Mouse (Mus musculus) heart, postnatal 0 days (tissue): ENCODE data around the gene Zfp318. TPM values are rescaled to one million over a fixed set of nuclear protein-coding genes. Genes with fewer than 3 reads are reported as not detected.

Source experiments
- ATAC-seq: fragments of 200-750 bp; cut with Nextera tagmentation; 2 replicates; pipeline ENCODE4 v1.8.0; 2017; ENCODE audit warnings: low read depth, moderate number of reproducible peaks, moderate library complexity; ENCODE audit not compliant: insufficient read depth
- DNase-seq: peaks from one replicate; pipeline ENCODE4 v3.0.0-alpha.2; 2016; ENCODE audit warnings: low spot score
- H3K27ac ChIP-seq: fragments of 300-500 bp; sonication (generic); 2 replicates; pipeline ENCODE4 v1.5.1; 2014; ENCODE audit warnings: low read depth, mild to moderate bottlenecking
- H3K27me3 ChIP-seq: fragments of 300-500 bp; sonication (generic); 2 replicates; pipeline ENCODE4 v1.6.1; 2014; ENCODE audit warnings: low read length, mixed read lengths; ENCODE audit not compliant: control insufficient read depth, insufficient read depth
- H3K36me3 ChIP-seq: fragments of 300-500 bp; sonication (generic); replicated peaks from 2 replicates; pipeline ENCODE4 v1.6.1; 2014; ENCODE audit warnings: low read length, mixed read lengths; ENCODE audit not compliant: control insufficient read depth, insufficient read depth
- H3K4me1 ChIP-seq: fragments of 300-500 bp; sonication (generic); 2 replicates; pipeline ENCODE4 v1.6.1; 2014; ENCODE audit warnings: antibody characterized with exemption; ENCODE audit not compliant: control insufficient read depth, insufficient read depth
- H3K4me2 ChIP-seq: fragments of 300-500 bp; sonication (generic); 2 replicates; pipeline ENCODE4 v1.6.1; 2014; ENCODE audit warnings: low read depth, mild to moderate bottlenecking, low read length, moderate library complexity
- H3K4me3 ChIP-seq: fragments of 300-500 bp; sonication (generic); 2 replicates; pipeline ENCODE4 v1.5.1; 2014; ENCODE audit warnings: low read depth, low read length
- H3K9ac ChIP-seq: fragments of 300-500 bp; sonication (generic); replicated peaks from 2 replicates; pipeline ENCODE4 v1.6.1; 2014; ENCODE audit warnings: low read depth, low read length, mixed read lengths
- H3K9me3 ChIP-seq: fragments of 300-500 bp; sonication (generic); replicated peaks from 2 replicates; pipeline ENCODE4 v1.6.1; 2016; ENCODE audit warnings: low read length; ENCODE audit not compliant: control insufficient read depth
- CTCF ChIP-seq: IDR thresholded peaks from 2 replicates; pipeline ENCODE4 v1.5.1; 2016; ENCODE audit warnings: antibody characterized with exemption, control low read depth, low read depth
- EP300 ChIP-seq: IDR thresholded peaks from 2 replicates; pipeline ENCODE4 v1.6.1; 2016; ENCODE audit warnings: antibody characterized with exemption, low read depth
- WGBS: fragments of 180-500 bp; shearing (Covaris S2); extraction: QIAGEN DNeasy Blood & Tissue Kit; methylation state at CpG from one replicate; pipeline ENCODE4 v1.1.7; 2014; 5-methylcytosine and 5-hydroxymethylcytosine counted together
- polyA plus RNA-seq: library from polyadenylated mRNA; unstranded; fragments of >200 nt; fragmentation: Nextera tagmentation; extraction: Ambion mirVana; gene quantifications from 2 replicates; pipeline ENCODE4 v1.2.1, GENCODE M21; 2015
- total RNA-seq: library from RNA; depleted of rRNA; stranded (reverse); fragments of >200 nt; gene quantifications from 2 replicates; pipeline ENCODE4 v1.2.3, GENCODE M21; 2014; ENCODE audit warnings: low replicate concordance

Zfp318 gene
- total and polyA plus RNA-seq, 2 experiments from 2014 or later = 4.4 to 18.1 TPM

- DNase-seq = no peak
- 93% methylated on average over 16 of the region's 16 CpGs for WGBS
- H3K27me3 ChIP-seq = peaks cover 53% of the 10 kb centered on the region
- ATAC-seq = no peak
- H3K9me3 ChIP-seq = no peaks in the 10 kb centered on the region
- H3K4me2 ChIP-seq = no peak overlapping the region
- no peak for TF ChIP-seq EP300
- TF ChIP-seq CTCF = no peak
- no peaks in the 10 kb centered on the region for H3K36me3 ChIP-seq
- H3K4me3 ChIP-seq = no peak overlapping the region
- no peaks in the 10 kb centered on the region for H3K4me1 ChIP-seq
- no peak overlapping the region for H3K9ac ChIP-seq
- H3K27ac ChIP-seq = no peak overlapping the region
These were observed 62.7 kb downstream of the Zfp318 start for GRCm38 (mm10) chr17:46446264-46446663.

DNA sequence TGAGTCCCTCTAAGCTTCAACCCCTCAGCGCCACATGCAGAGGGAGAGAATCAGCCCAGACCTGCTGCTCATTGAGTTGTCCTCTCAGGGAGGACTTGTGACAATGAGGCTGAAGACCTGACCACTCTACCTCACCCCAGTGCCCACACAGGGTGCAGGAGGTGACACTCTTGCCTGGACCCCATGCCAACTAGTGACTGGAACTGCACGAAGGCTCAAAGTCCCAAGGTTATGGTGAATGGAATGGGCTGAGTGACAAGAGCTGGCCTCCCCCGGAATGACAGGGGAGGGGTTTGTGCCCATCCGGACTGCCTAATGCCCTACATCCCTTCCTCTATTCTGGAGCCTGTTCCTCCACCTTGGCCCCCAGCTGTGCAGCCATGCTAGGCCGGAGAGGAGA is 69.2 kb downstream of the Zfp318 start:
- Histone ChIP-seq H3K36me3 (no peaks in the 10 kb centered on the region), H3K4me2 (no peak overlapping the region), H3K4me3 (no peak overlapping the region), H3K27ac (no peak overlapping the region), H3K4me1 (peaks cover 23% of the 10 kb centered on the region), H3K9me3 (no peaks in the 10 kb centered on the region), H3K27me3 (peaks cover 49% of the 10 kb centered on the region; the same call in 1 of the 2 replicates), H3K9ac (no peak overlapping the region)
- no peak for ATAC-seq
- TF ChIP-seq CTCF (no peak), EP300 (no peak)
- no peak for DNase-seq
- WGBS = 59% methylated on average over 5 of the region's 5 CpGs

GRCm38 (mm10) chr17:46453302-46453948 is 69.9 kb downstream of the Zfp318 start:
- Histone ChIP-seq H3K27me3 (peaks cover 49% of the 10 kb centered on the region; the same call in 1 of the 2 replicates), H3K4me3 (no peak overlapping the region), H3K27ac (no peak overlapping the region), H3K9ac (no peak overlapping the region), H3K36me3 (no peaks in the 10 kb centered on the region), H3K4me1 (peaks cover 30% of the 10 kb centered on the region), H3K9me3 (no peaks in the 10 kb centered on the region), H3K4me2 (no peak overlapping the region)
- TF ChIP-seq EP300 = no peak
- TF ChIP-seq CTCF = no peak
- ATAC-seq (no peak), DNase-seq (no peak)
- WGBS = 27% methylated on average over 13 of the region's 13 CpGs

DNA sequence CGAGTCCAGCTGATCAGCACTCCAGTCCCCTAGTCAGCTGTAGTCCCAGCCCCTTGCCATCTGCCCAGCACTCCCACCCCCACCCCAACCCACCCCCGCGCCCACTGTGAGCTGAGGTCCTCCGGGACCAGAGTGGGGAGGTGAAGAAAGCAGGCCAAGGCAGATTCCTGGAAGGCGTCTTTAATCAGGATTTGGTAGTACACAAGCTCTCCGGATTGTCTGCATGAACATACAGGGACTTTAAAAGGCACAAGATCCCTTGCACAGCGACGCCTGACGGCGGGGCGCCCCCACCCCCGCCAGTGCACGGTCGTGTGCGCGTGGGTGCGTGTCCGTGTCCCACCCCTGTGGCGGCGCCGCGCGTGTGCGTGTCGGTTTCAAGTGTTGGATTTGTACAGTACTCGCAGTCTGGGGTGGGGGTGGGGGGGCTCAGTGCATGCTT is 70.5 kb downstream of the Zfp318 start:
- no peak for DNase-seq
- Histone ChIP-seq H3K4me3 (peak overlapping the region; percentile 38), H3K36me3 (no peaks in the 10 kb centered on the region), H3K4me1 (peaks cover 36% of the 10 kb centered on the region), H3K27me3 (peaks cover 49% of the 10 kb centered on the region; the same call in 1 of the 2 replicates), H3K9me3 (no peaks in the 10 kb centered on the region), H3K27ac (no peak overlapping the region), H3K4me2 (peak overlapping the region; percentile 75), H3K9ac (no peak overlapping the region)
- no peak for ATAC-seq
- WGBS = 5% methylated on average over 26 of the region's 26 CpGs
- TF ChIP-seq EP300 (no peak), CTCF (no peak)

- WGBS = 6% methylated on average over 9 of the region's 9 CpGs
These were observed 71.0 kb downstream of the Zfp318 start for GRCm38 (mm10) chr17:46454539-46454938.

More at GRCm38 (mm10) chr17:46454539-46454938, 71.0 kb downstream of the Zfp318 start:
- ATAC-seq (no peak), DNase-seq (no peak)
- Histone ChIP-seq H3K36me3 (no peaks in the 10 kb centered on the region), H3K9me3 (no peaks in the 10 kb centered on the region), H3K4me1 (peaks cover 42% of the 10 kb centered on the region), H3K27ac (no peak overlapping the region), H3K4me2 (peak overlapping the region; percentile 75), H3K4me3 (peak overlapping the region; percentile 38), H3K9ac (peak overlapping the region; percentile 6; the same call in 1 of the 2 replicates), H3K27me3 (peaks cover 51% of the 10 kb centered on the region)
- TF ChIP-seq CTCF (no peak), EP300 (no peak)
